Mouse (Mus musculus) thymus, adult 2 months (tissue): ENCODE measurements around the gene Plekha5.

Source experiments
- CTCF ChIP-seq: fragments of 200-500 bp; IDR thresholded peaks from 2 replicates; pipeline ENCODE4 v1.5.1; 2012; ENCODE audit warnings: mild to moderate bottlenecking, control low read depth, low read length, moderate library complexity, borderline replicate concordance; ENCODE audit not compliant: control insufficient read depth, poor library complexity, insufficient read depth; ENCODE audit errors: extremely low read depth
- POLR2A ChIP-seq: fragments of 200-500 bp; IDR thresholded peaks from 2 replicates; pipeline ENCODE4 v1.6.1; 2012; ENCODE audit warnings: mild to moderate bottlenecking, low read length, control low read depth, moderate library complexity; ENCODE audit not compliant: control insufficient read depth, poor library complexity, insufficient read depth; ENCODE audit errors: extremely low read depth

DNA sequence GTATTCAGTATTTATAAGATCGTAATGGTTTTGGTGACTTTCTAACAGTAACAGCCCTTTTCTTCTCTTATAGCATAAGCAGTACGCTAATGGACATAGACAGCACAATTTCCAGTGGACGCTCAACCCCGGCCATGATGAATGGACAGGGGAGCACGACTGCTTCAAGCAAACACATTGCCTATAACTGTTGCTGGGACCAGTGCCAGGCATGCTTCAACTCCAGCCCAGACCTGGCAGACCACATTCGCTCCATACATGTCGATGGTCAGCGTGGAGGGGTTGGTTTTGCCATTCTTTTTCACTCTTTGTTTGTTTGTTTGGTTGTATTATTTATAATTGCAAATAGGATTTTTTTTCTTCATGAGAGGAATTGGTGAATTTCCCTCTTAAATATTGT is 209.8 kb downstream of the Plekha5 start:
- TF ChIP-seq CTCF (no peak), POLR2A (no peak)
